Mouse (Mus musculus): Measurements from ENCODE around the gene Skp1a. TPM values are rescaled to one million over a fixed set of nuclear protein-coding genes. Genes with fewer than 3 reads are reported as not detected.

Gene Skp1a
- polyA plus RNA-seq, 1 experiment from 2014 or later, result 843 TPM

GRCm38 (mm10) chr11:52262338-52262737, 30.5 kb downstream of the Skp1a start:
- no peaks in the 10 kb centered on the region for H3K36me3 ChIP-seq (ENCODE audit: control insufficient read depth, insufficient read depth, low read length)
- H3K4me1 ChIP-seq (ENCODE audit: control insufficient read depth, insufficient read depth, low read length), result no peaks in the 10 kb centered on the region
- no peaks in the 10 kb centered on the region for H3K27me3 ChIP-seq (ENCODE audit: control insufficient read depth, insufficient read depth, low read length)
- WGBS, result 93% methylated on average over 11 of the region's 11 CpGs
- H3K4me2 ChIP-seq (replicated peaks; ENCODE audit: low read depth, low read length), result no peak overlapping the region
- H3K4me3 ChIP-seq (ENCODE audit: low read length), result no peak overlapping the region
- no peaks in the 10 kb centered on the region for H3K9me3 ChIP-seq (ENCODE audit: control insufficient read depth, low read length)
- no peak overlapping the region for H3K9ac ChIP-seq (ENCODE audit: low read depth, low read length)
- no peak overlapping the region for H3K27ac ChIP-seq (ENCODE audit: low read depth, low read length)
- no peak for ATAC-seq (ENCODE audit: low FRiP score, low TSS enrichment)

GRCm38 (mm10) chr11:52264871-52265270, 33.1 kb downstream of the Skp1a start:
- Histone ChIP-seq H3K9ac (ENCODE audit: low read depth, low read length) (no peak overlapping the region), H3K4me3 (ENCODE audit: low read length) (no peak overlapping the region), H3K4me1 (ENCODE audit: control insufficient read depth, insufficient read depth, low read length) (0 out of 2 replicates have a peak, but pooled peaks cover 5% of the 10 kb centered on the region), H3K9me3 (ENCODE audit: control insufficient read depth, low read length) (no peaks in the 10 kb centered on the region), H3K36me3 (ENCODE audit: control insufficient read depth, insufficient read depth, low read length) (0 out of 2 replicates have a peak, but pooled peaks cover 4% of the 10 kb centered on the region), H3K4me2 (replicated peaks; ENCODE audit: low read depth, low read length) (no peak overlapping the region), H3K27me3 (ENCODE audit: control insufficient read depth, insufficient read depth, low read length) (no peaks in the 10 kb centered on the region), H3K27ac (ENCODE audit: low read depth, low read length) (no peak overlapping the region)
- ATAC-seq (ENCODE audit: low FRiP score, low TSS enrichment), result no peak
- WGBS, result 73% methylated on average over 7 of the region's 7 CpGs

DNA sequence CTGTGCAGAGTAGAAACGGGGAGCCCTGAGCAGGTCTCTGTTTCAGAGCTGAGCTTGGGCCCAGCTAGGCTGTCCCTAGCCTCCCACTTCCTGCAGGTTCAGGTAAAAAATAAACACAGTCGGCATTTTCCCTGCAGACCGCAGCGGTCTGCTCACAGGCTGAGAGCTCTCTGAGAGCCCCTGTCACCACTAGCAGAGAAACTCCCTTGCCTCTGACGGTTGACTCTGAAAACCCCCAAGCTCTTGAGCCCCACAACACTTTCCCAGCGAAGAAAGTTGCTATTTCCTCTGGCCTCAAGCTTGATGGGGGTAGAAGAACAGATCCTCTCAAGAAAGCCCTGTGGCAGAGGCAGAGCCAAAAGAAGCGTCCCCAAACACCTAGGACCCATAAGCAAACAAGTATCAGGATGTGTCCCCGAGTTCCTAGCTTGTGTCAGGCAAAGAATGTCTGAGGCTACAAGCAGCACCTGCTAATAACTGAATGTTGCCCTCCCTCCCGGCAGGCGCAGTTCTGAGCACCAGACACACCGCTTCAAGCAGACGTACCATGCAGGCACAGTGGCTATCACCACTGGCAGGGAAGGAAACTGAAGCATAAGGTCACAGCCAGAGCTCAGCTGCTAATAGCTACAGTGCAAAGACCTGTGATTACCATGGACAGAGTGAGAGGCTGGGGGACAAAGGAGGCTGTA, 34.0 kb downstream of the Skp1a start:
- Histone ChIP-seq H3K4me3 (ENCODE audit: low read length) (no peak overlapping the region), H3K27me3 (ENCODE audit: control insufficient read depth, insufficient read depth, low read length) (no peaks in the 10 kb centered on the region), H3K36me3 (ENCODE audit: control insufficient read depth, insufficient read depth, low read length) (0 out of 2 replicates have a peak, but pooled peaks cover 4% of the 10 kb centered on the region), H3K9me3 (ENCODE audit: control insufficient read depth, low read length) (no peaks in the 10 kb centered on the region), H3K4me1 (ENCODE audit: control insufficient read depth, insufficient read depth, low read length) (0 out of 2 replicates have a peak, but pooled peaks cover 5% of the 10 kb centered on the region), H3K9ac (ENCODE audit: low read depth, low read length) (no peak overlapping the region), H3K4me2 (replicated peaks; ENCODE audit: low read depth, low read length) (no peak overlapping the region), H3K27ac (ENCODE audit: low read depth, low read length) (no peak overlapping the region)
- no peak for ATAC-seq (ENCODE audit: low FRiP score, low TSS enrichment)
- 63% methylated on average over 12 of the region's 12 CpGs for WGBS

DNA sequence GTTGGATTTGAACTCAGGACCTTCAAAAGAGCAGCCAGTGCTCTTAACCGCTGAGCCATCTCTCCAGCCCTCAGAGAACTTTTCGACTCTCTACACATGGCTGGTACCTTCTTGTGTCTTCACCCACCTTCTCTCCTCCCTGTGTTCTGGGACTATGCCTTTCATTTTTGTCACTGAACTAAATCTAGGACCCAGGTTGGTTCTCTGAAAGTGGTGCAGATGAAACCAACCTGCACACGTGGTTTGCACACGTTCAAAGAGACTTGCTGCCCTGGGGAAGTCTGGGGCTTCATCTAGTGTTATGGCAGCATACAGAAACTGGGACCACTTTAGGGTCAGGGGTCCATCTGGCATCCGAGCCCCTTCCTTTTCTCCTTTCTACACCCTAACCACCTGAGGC, 35.5 kb downstream of the Skp1a start:
- no peak for ATAC-seq (ENCODE audit: low FRiP score, low TSS enrichment)
- H3K27me3 ChIP-seq (ENCODE audit: control insufficient read depth, insufficient read depth, low read length), result no peaks in the 10 kb centered on the region
- 89% methylated on average over 5 of the region's 5 CpGs for WGBS
- H3K9me3 ChIP-seq (ENCODE audit: control insufficient read depth, low read length), result no peaks in the 10 kb centered on the region
- H3K4me3 ChIP-seq (ENCODE audit: low read length), result no peak overlapping the region
- H3K27ac ChIP-seq (ENCODE audit: low read depth, low read length), result no peak overlapping the region
- 0 out of 2 replicates have a peak, but pooled peaks cover 5% of the 10 kb centered on the region for H3K4me1 ChIP-seq (ENCODE audit: control insufficient read depth, insufficient read depth, low read length)
- no peak overlapping the region for H3K4me2 ChIP-seq (replicated peaks; ENCODE audit: low read depth, low read length)
- 0 out of 2 replicates have a peak, but pooled peaks cover 4% of the 10 kb centered on the region for H3K36me3 ChIP-seq (ENCODE audit: control insufficient read depth, insufficient read depth, low read length)
- no peak overlapping the region for H3K9ac ChIP-seq (ENCODE audit: low read depth, low read length)

- Histone ChIP-seq H3K4me1 (ENCODE audit: control insufficient read depth, insufficient read depth, low read length) (peaks cover 5% of the 10 kb centered on the region; the same call in 1 of the 2 replicates), H3K9ac (ENCODE audit: low read depth, low read length) (no peak overlapping the region), H3K36me3 (ENCODE audit: control insufficient read depth, insufficient read depth, low read length) (0 out of 2 replicates have a peak, but pooled peaks cover 4% of the 10 kb centered on the region), H3K9me3 (ENCODE audit: control insufficient read depth, low read length) (no peaks in the 10 kb centered on the region), H3K27me3 (ENCODE audit: control insufficient read depth, insufficient read depth, low read length) (no peaks in the 10 kb centered on the region), H3K27ac (ENCODE audit: low read depth, low read length) (peak overlapping the region; percentile 24; the same call in 1 of the 2 replicates), H3K4me3 (ENCODE audit: low read length) (no peak overlapping the region), H3K4me2 (replicated peaks; ENCODE audit: low read depth, low read length) (no peak overlapping the region)
- ATAC-seq (ENCODE audit: low FRiP score, low TSS enrichment), result no peak
- WGBS, result 63% methylated on average over 7 of the region's 7 CpGs
These were observed 36.5 kb downstream of the Skp1a start for GRCm38 (mm10) chr11:52268104-52268835.

- Histone ChIP-seq H3K36me3 (ENCODE audit: control insufficient read depth, insufficient read depth, low read length) (0 out of 2 replicates have a peak, but pooled peaks cover 4% of the 10 kb centered on the region), H3K4me2 (replicated peaks; ENCODE audit: low read depth, low read length) (no peak overlapping the region), H3K4me3 (ENCODE audit: low read length) (no peak overlapping the region), H3K27me3 (ENCODE audit: control insufficient read depth, insufficient read depth, low read length) (no peaks in the 10 kb centered on the region), H3K4me1 (ENCODE audit: control insufficient read depth, insufficient read depth, low read length) (peaks cover 8% of the 10 kb centered on the region; the same call in 1 of the 2 replicates), H3K9me3 (ENCODE audit: control insufficient read depth, low read length) (no peaks in the 10 kb centered on the region), H3K27ac (ENCODE audit: low read depth, low read length) (no peak overlapping the region), H3K9ac (ENCODE audit: low read depth, low read length) (no peak overlapping the region)
- 94% methylated on average over 6 of the region's 6 CpGs for WGBS
- no peak for ATAC-seq (ENCODE audit: low FRiP score, low TSS enrichment)
These were observed 38.0 kb downstream of the Skp1a start for GRCm38 (mm10) chr11:52269841-52270240.

DNA sequence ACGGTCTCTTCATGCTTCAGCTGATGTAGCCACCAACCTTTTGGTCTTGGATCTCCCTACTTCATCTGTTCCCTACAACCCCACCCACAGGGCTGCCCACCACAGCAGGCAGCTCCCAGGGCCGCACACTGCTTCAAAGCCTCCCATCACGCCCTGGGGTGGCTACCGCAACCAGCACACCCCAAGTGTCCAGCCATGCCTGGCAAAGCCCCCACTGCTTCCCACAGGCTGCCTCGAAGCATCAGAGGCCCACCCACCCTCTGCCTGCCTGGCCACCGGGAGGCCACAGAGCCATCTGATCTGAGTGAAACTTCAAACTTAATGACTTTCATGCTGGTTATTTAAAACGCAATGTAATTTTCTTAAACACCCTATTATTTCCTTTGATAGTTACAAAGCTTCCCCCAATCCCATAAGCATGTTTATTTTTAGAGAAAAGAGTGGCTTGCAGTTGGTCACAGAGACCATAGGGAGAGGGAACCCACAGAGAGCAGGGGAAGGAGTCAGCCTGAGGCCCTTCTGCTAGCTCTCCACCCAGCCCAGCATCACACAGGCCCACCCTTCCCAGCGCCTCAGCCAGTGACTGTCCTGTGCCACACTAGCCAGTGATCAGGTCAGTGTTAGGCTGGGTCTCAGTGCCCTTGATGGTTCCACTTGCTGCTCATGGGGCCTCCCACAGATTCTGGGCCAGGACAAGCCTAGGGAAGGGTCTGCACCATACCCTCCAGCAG, 40.1 kb downstream of the Skp1a start:
- Histone ChIP-seq H3K4me3 (ENCODE audit: low read length) (no peak overlapping the region), H3K9ac (ENCODE audit: low read depth, low read length) (no peak overlapping the region), H3K27me3 (ENCODE audit: control insufficient read depth, insufficient read depth, low read length) (no peaks in the 10 kb centered on the region), H3K4me2 (replicated peaks; ENCODE audit: low read depth, low read length) (no peak overlapping the region), H3K4me1 (ENCODE audit: control insufficient read depth, insufficient read depth, low read length) (peaks cover 8% of the 10 kb centered on the region; the same call in 1 of the 2 replicates), H3K27ac (ENCODE audit: low read depth, low read length) (no peak overlapping the region), H3K9me3 (ENCODE audit: control insufficient read depth, low read length) (no peaks in the 10 kb centered on the region), H3K36me3 (ENCODE audit: control insufficient read depth, insufficient read depth, low read length) (0 out of 2 replicates have a peak, but pooled peaks cover 4% of the 10 kb centered on the region)
- 60% methylated on average over 8 of the region's 8 CpGs for WGBS
- ATAC-seq (ENCODE audit: low FRiP score, low TSS enrichment), result no peak

DNA sequence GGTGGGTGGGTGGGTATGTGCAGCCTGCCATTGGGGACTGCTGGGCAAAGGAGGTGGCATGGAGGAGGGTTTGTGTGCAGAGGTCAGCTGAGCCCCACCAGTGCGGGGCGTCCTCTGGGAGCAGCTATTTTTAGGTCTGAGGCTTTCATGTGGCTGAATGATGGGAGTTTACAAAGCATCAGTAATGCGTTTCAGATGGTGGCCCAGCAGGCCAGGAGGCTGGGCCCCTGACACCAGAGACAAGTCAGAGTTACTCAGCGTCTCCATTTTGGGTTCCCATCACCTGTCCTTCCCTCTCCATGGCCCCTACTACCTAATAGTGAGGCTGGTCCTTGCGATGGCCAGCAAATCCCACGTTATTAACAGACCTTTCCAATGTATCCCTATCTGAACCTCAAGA, 40.8 kb downstream of the Skp1a start:
- ATAC-seq (ENCODE audit: low FRiP score, low TSS enrichment), result no peak
- H3K36me3 ChIP-seq (ENCODE audit: control insufficient read depth, insufficient read depth, low read length), result 0 out of 2 replicates have a peak, but pooled peaks cover 6% of the 10 kb centered on the region
- H3K9ac ChIP-seq (ENCODE audit: low read depth, low read length), result no peak overlapping the region
- no peak overlapping the region for H3K4me2 ChIP-seq (replicated peaks; ENCODE audit: low read depth, low read length)
- H3K27me3 ChIP-seq (ENCODE audit: control insufficient read depth, insufficient read depth, low read length), result no peaks in the 10 kb centered on the region
- H3K4me1 ChIP-seq (ENCODE audit: control insufficient read depth, insufficient read depth, low read length), result peaks cover 8% of the 10 kb centered on the region; the same call in 1 of the 2 replicates
- H3K4me3 ChIP-seq (ENCODE audit: low read length), result no peak overlapping the region
- no peaks in the 10 kb centered on the region for H3K9me3 ChIP-seq (ENCODE audit: control insufficient read depth, low read length)
- WGBS, result 58% methylated on average over 6 of the region's 6 CpGs
- no peak overlapping the region for H3K27ac ChIP-seq (ENCODE audit: low read depth, low read length)
